Mouse (Mus musculus) midbrain, postnatal 0 days (tissue): Measurements from ENCODE around the gene Spcs2. TPM values are rescaled to one million over a fixed set of nuclear protein-coding genes. Genes with fewer than 3 reads are reported as not detected.

Experiments used
- ATAC-seq: fragments of 200-750 bp; cut with Nextera tagmentation; 2 replicates; pipeline ENCODE4 v1.8.0; 2017; ENCODE audit warnings: moderate number of reproducible peaks, mild to moderate bottlenecking, moderate TSS enrichment, moderate library complexity; ENCODE audit not compliant: low FRiP score
- DNase-seq: peaks from one replicate; pipeline ENCODE4 v3.0.0-alpha.2; 2015; ENCODE audit warnings: low spot score
- H3K27ac ChIP-seq: fragments of 300-500 bp; sonication (generic); 2 replicates; pipeline ENCODE4 v1.5.1; 2014; ENCODE audit warnings: low read depth, mild to moderate bottlenecking, low read length, mixed read lengths
- H3K27me3 ChIP-seq: fragments of 300-500 bp; sonication (generic); 2 replicates; pipeline ENCODE4 v1.6.1; 2014; ENCODE audit warnings: low read length, control low read depth, mixed read lengths; ENCODE audit not compliant: insufficient read depth
- H3K36me3 ChIP-seq: fragments of 300-500 bp; sonication (generic); 2 replicates; pipeline ENCODE4 v1.6.1; 2014; ENCODE audit warnings: low read length, control low read depth, mixed read lengths; ENCODE audit not compliant: insufficient read depth
- H3K4me1 ChIP-seq: fragments of 300-500 bp; sonication (generic); 2 replicates; pipeline ENCODE4 v1.6.1; 2014; ENCODE audit warnings: mild to moderate bottlenecking, control low read depth, antibody characterized with exemption, low read length, mixed read lengths; ENCODE audit not compliant: insufficient read depth
- H3K4me2 ChIP-seq: fragments of 300-500 bp; sonication (generic); 2 replicates; pipeline ENCODE4 v1.6.1; 2014; ENCODE audit warnings: low read depth, mild to moderate bottlenecking, low read length, mixed read lengths; ENCODE audit not compliant: poor library complexity, severe bottlenecking
- H3K4me3 ChIP-seq: fragments of 300-500 bp; sonication (generic); 2 replicates; pipeline ENCODE4 v1.5.1; 2014; ENCODE audit warnings: low read depth, mild to moderate bottlenecking, low read length, moderate library complexity
- H3K9ac ChIP-seq: fragments of 300-500 bp; sonication (generic); replicated peaks from 2 replicates; pipeline ENCODE4 v1.6.1; 2014; ENCODE audit warnings: mild to moderate bottlenecking, low read length, moderate library complexity, mixed read lengths; ENCODE audit not compliant: poor library complexity, severe bottlenecking
- H3K9me3 ChIP-seq: fragments of 300-500 bp; sonication (generic); 2 replicates; pipeline ENCODE4 v1.6.1; 2016; ENCODE audit warnings: low read length, control low read depth
- CTCF ChIP-seq: IDR thresholded peaks from 2 replicates; pipeline ENCODE4 v1.5.1; 2016; ENCODE audit warnings: antibody characterized with exemption, mild to moderate bottlenecking
- WGBS: fragments of 180-500 bp; shearing (Covaris S2); extraction: QIAGEN DNeasy Blood & Tissue Kit; methylation state at CpG from one replicate; pipeline ENCODE4 v1.1.7; 2014; 5-methylcytosine and 5-hydroxymethylcytosine counted together
- polyA plus RNA-seq: library from polyadenylated mRNA; unstranded; fragments of >200 nt; fragmentation: Nextera tagmentation; extraction: Ambion mirVana; gene quantifications from 2 replicates; pipeline ENCODE4 v1.2.1, GENCODE M21; 2015
- total RNA-seq: library from RNA; depleted of rRNA; stranded (reverse); fragments of >200 nt; gene quantifications from 2 replicates; pipeline ENCODE4 v1.2.3, GENCODE M21; 2014

The Spcs2 gene
- total and polyA plus RNA-seq, 2 experiments from 2014 or later: 119 to 264 TPM

DNA sequence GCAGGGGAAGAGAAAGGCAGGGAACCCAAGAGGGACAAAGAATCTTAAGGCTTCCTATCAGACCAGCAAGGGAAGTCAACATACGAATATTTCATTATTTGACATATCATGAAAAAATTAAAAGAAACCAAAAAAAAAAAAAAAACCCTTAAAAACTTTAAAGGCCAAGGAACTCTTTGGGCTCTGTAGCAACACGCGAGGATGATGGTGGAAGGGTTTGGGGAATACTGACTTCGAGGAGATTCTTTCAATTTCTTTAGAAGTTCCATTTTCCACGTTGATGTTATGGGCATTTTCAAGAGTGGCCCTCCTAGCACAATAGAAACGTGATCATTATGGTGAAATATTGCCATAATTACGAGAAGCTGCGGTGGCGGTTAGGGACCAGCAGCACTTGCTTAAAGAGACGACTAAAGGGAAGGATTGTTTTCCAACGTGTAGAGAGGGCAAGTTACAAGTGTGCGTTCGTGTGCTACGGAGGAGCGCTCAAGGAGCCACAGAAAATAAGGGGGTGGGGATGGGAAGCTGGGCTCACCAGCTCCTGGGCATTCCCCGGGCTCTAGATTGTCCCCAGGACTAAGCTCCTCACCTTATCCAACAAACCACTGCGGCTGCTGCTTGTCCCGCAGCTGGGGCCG lies 5.0 kb downstream of the Spcs2 start:
- TF ChIP-seq CTCF: no peak
- H3K4me3 ChIP-seq: peak overlapping the region; percentile 51
- peaks cover 7% of the 10 kb centered on the region; the same call in 1 of the 2 replicates for H3K36me3 ChIP-seq
- H3K9me3 ChIP-seq: no peaks in the 10 kb centered on the region
- no peak for DNase-seq
- under 1% methylated on average over 19 of the region's 19 CpGs for WGBS
- H3K27me3 ChIP-seq: no peaks in the 10 kb centered on the region
- ATAC-seq: peak; percentile 39
- peaks cover 8% of the 10 kb centered on the region; the same call in 1 of the 2 replicates for H3K4me1 ChIP-seq
- peak overlapping the region; percentile 64 for H3K9ac ChIP-seq
- H3K27ac ChIP-seq: peak overlapping the region; percentile 70
- peak overlapping the region; percentile 76 for H3K4me2 ChIP-seq

DNA sequence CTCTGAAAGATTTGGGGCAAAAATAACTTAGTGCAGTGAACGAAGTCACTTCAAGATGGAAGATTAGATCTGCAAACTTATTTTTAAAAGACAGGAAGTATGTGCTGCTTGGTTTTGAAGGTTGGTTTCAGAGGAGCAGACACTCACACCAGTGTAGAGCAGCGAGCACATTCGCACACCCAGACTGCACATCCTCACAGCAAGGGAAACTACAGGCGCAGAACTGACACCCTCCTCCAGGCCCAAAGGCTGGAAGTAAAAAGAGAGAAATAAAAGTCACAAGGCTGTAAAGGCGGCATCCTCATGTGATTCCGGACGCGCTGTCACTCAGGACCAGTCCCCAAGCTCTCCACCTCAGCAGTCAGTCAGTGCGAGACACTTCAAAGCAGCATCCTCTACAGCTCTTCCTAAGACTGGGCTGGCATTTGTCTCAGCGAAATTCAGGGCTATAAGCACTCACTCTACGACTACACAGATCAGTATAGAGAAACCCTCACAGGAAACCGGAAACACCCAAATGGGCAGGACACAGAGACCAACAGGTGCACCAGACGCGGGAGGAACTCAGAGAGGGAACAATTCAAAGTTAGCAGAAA lies 6.9 kb downstream of the Spcs2 start:
- DNase-seq: no peak
- no peak overlapping the region for H3K27ac ChIP-seq
- whole genome bisulfite sequencing: 94% methylated on average over 14 of the region's 14 CpGs
- H3K9ac ChIP-seq: no peak overlapping the region
- H3K27me3 ChIP-seq: no peaks in the 10 kb centered on the region
- no peak for TF ChIP-seq CTCF
- peaks cover 7% of the 10 kb centered on the region; the same call in 1 of the 2 replicates for H3K36me3 ChIP-seq
- no peak overlapping the region for H3K4me3 ChIP-seq
- H3K4me1 ChIP-seq: peaks cover 8% of the 10 kb centered on the region; the same call in 1 of the 2 replicates
- H3K9me3 ChIP-seq: no peaks in the 10 kb centered on the region
- ATAC-seq: no peak
- no peak overlapping the region for H3K4me2 ChIP-seq

DNA sequence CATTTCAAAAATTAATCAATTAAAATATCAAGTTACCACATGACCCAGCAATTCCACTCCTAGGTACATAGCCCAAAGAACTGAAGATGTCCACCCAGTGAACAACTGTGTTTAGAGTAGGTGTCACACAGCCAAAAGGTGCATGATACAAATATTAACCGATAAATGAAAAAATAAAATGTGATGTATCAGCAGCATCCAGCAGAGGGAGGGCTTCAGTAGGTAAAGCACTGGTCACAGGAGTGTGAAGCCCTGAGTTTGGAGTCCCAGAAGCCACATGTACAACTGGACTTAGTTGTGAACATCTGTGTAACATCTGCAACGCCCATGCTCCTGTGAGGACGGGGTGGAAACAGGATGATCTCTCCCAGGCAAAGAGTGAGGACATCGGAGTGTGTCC lies 9.0 kb downstream of the Spcs2 start:
- H3K9ac ChIP-seq: no peak overlapping the region
- WGBS: 91% methylated on average over 4 of the region's 4 CpGs
- peak; percentile 65 for TF ChIP-seq CTCF
- ATAC-seq (no peak), DNase-seq (no peak)
- H3K9me3 ChIP-seq: no peaks in the 10 kb centered on the region
- H3K4me1 ChIP-seq: peaks cover 8% of the 10 kb centered on the region; the same call in 1 of the 2 replicates
- peaks cover 7% of the 10 kb centered on the region; the same call in 1 of the 2 replicates for H3K36me3 ChIP-seq
- no peak overlapping the region for H3K27ac ChIP-seq
- no peaks in the 10 kb centered on the region for H3K27me3 ChIP-seq
- H3K4me2 ChIP-seq: no peak overlapping the region
- no peak overlapping the region for H3K4me3 ChIP-seq

DNA sequence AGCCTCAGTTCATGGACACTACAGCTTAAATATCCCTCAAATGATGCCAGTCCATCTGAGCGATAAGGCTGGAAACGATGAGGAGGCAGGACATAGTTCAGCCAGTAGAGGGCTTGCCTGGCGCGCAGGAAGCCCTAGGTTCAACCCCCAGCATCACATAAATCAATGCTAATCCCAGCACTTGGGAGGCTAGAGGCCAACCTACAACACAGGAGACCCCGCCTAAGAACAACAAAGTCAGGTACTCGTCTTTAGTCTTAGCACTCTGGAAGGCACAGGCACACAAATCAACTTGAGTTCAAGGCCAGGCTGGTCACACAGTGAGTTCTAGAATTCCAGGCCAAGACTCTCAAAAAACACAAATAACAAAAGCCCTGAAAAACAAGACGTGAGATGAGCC lies 9.9 kb downstream of the Spcs2 start:
- ATAC-seq (no peak), DNase-seq (no peak)
- no peaks in the 10 kb centered on the region for H3K27me3 ChIP-seq
- peaks cover 7% of the 10 kb centered on the region; the same call in 1 of the 2 replicates for H3K36me3 ChIP-seq
- H3K9ac ChIP-seq: no peak overlapping the region
- H3K4me1 ChIP-seq: peaks cover 8% of the 10 kb centered on the region; the same call in 1 of the 2 replicates
- no peak overlapping the region for H3K4me2 ChIP-seq
- H3K9me3 ChIP-seq: no peaks in the 10 kb centered on the region
- H3K27ac ChIP-seq: no peak overlapping the region
- TF ChIP-seq CTCF: peak; percentile 42; the same call in 1 of the 2 replicates
- no peak overlapping the region for H3K4me3 ChIP-seq
- 87% methylated on average over 7 of the region's 7 CpGs for WGBS

DNA sequence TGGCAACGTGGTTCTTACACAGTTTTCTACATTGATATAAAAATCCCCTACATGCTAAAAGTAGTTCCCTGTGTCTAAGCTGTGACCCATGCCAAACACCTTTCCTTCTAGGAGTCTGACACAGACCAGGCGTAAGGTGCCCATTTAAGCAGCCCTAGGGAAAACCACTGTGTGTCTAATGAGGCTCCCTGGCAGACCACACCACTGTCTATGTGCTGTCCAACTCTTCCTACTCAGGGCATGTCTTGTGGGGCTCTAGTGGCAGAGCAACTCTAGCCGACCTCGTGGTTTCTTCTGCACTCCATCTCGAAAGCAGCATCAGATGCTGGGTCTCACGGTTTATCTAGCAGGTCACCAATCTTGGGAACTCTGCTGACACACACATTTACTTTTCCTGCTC lies 11.6 kb downstream of the Spcs2 start:
- no peaks in the 10 kb centered on the region for H3K9me3 ChIP-seq
- no peak for ATAC-seq
- H3K4me3 ChIP-seq: no peak overlapping the region
- H3K4me1 ChIP-seq: no peaks in the 10 kb centered on the region
- H3K4me2 ChIP-seq: no peak overlapping the region
- no peak for TF ChIP-seq CTCF
- peaks cover 14% of the 10 kb centered on the region for H3K36me3 ChIP-seq
- WGBS: 83% methylated on average over 6 of the region's 6 CpGs
- DNase-seq: no peak
- H3K9ac ChIP-seq: no peak overlapping the region
- no peak overlapping the region for H3K27ac ChIP-seq
- no peaks in the 10 kb centered on the region for H3K27me3 ChIP-seq

DNA sequence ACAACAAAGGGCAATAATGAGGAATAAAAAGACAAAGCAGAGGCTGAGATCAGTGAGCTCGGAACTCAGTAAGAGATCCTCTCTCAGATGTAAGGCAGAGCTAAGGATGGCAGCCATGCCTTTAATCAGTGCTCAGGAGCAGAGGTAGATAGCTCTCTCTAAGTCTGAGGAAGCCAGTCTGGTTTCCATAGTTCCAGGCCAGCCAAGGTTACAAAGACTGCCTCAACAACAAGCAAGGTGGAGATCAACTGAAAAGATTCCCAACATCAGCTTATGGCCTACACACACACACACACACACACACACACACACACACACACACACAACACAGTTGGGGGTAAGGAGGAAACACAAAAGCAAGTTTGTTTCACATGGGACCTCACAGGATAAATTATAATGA lies 12.1 kb downstream of the Spcs2 start:
- Histone ChIP-seq H3K9ac (no peak overlapping the region), H3K4me2 (no peak overlapping the region), H3K9me3 (no peaks in the 10 kb centered on the region), H3K4me1 (no peaks in the 10 kb centered on the region), H3K4me3 (no peak overlapping the region), H3K27ac (no peak overlapping the region), H3K27me3 (no peaks in the 10 kb centered on the region), H3K36me3 (peaks cover 18% of the 10 kb centered on the region)
- DNase-seq: no peak
- TF ChIP-seq CTCF: no peak
- 26% methylated on average over 1 of the region's 1 CpGs for WGBS
- no peak for ATAC-seq
